Mouse (Mus musculus) megakaryocyte, embryonic 14.5 days (primary cell): ENCODE measurements around the gene Rnaseh2a. TPM values are rescaled to one million over a fixed set of nuclear protein-coding genes. Genes with fewer than 3 reads are reported as not detected.

Experiments used
- H3K27me3 ChIP-seq: replicated peaks from 2 replicates; pipeline ENCODE3; 2012; ENCODE audit warnings: inconsistent platforms
- H3K36me3 ChIP-seq: replicated peaks from 2 replicates; pipeline ENCODE3; 2012; ENCODE audit warnings: low read length, inconsistent platforms, mixed read lengths
- H3K4me1 ChIP-seq: 2 replicates; pipeline ENCODE4 v1.6.1; 2012; ENCODE audit warnings: inconsistent platforms
- H3K4me3 ChIP-seq: replicated peaks from 2 replicates; pipeline ENCODE3; 2012; ENCODE audit warnings: moderate library complexity, mild to moderate bottlenecking, inconsistent platforms
- H3K9me3 ChIP-seq: 2 replicates; pipeline ENCODE4 v1.6.1; 2012; ENCODE audit warnings: inconsistent platforms
- FLI1 ChIP-seq: IDR thresholded peaks from 2 replicates; pipeline ENCODE4 v1.6.1; 2012; ENCODE audit warnings: low read length, inconsistent platforms, mixed read lengths
- GATA1 ChIP-seq: IDR thresholded peaks from 3 replicates; pipeline ENCODE4 v1.6.1; 2012; ENCODE audit warnings: mixed read lengths, low read length, inconsistent platforms, borderline replicate concordance
- polyA plus RNA-seq: library from polyadenylated mRNA; stranded (reverse); fragments of >175 nt; gene quantifications from 2 replicates; pipeline ENCODE4 v1.2.3, GENCODE M21; 2012; ENCODE audit warnings: low replicate concordance; ENCODE audit not compliant: insufficient read depth

Gene Rnaseh2a
- polyA plus RNA-seq, 1 experiment: 248 TPM

DNA sequence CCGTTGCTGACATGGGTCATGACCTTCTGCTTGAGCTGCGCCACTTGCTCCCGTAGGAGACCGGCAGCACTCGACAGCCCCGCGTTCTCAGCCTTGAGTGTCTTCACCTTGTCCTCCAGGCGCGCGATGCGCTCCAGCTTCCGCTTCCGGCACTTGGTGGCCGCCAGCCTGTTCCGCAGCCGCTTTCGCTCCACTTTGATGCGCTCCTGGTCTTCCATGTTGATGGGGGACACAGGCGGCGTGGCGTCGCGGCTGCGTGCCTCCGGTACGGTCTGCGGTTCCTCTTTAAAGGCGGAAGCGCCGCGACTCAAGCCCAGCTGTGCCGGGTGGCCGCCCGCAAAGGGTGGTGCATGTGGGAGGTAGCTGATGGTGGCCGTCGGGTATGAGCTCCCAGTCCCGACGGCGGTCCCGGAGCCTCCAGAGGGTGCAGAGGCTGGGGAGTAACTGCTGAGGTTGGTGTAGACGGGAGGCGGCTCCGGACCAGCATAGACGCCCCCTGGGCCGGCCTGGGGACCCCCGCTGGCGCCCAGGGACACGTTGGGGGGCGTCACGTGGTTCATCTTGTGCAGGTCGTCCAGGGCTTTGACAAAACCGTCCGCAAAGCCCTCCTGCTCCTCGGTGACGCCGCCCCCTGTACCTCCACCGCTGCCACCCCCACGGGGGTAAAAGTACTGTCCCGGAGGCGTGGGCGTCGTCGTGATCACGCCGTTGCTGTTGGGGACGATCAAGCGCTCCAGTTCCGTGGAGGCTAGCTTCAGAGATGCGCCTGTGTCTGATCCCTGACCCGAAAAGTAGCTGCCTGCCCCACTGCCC lies 8.1 kb upstream of the Rnaseh2a start:
- peaks cover 71% of the 10 kb centered on the region for H3K4me1 ChIP-seq
- peaks cover 19% of the 10 kb centered on the region for H3K36me3 ChIP-seq
- TF ChIP-seq GATA1: no peak
- TF ChIP-seq FLI1: no peak
- H3K9me3 ChIP-seq: no peaks in the 10 kb centered on the region
- peak overlapping the region; percentile 100 for H3K4me3 ChIP-seq
- no peaks in the 10 kb centered on the region for H3K27me3 ChIP-seq

DNA sequence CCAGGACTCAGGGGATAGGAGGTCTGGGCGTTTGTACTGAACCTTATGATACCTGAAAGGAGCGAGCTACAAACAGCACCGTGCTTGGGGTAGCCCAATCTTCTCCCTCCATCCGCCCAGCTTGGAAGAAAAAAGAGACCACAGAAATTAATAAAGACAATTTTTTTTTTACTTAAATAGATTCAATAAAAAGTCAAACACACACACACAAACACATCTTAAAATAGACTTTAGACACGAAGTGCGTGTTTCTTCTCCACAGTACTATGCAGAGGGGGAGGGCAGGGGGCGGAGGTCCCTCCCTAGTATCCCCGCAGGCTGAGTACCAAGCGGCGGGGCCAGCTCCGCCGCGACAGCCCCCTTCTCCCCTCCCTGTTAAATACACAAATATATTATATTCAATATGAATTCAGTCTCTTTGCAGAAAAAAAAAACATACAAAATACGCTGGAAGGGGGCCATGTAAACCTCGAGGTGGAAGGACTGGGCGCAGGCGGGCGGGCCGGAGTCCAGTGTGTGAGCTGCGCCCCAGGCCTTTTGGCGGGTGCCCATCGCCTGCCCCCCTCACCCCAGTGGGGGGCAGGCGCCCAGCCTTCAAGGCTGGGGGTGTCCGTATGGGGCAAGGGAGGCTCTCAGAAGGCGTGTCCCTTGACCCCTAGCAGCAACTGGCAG lies 7.3 kb upstream of the Rnaseh2a start:
- Histone ChIP-seq H3K4me1 (peaks cover 66% of the 10 kb centered on the region), H3K9me3 (no peaks in the 10 kb centered on the region), H3K36me3 (peaks cover 26% of the 10 kb centered on the region), H3K27me3 (no peaks in the 10 kb centered on the region), H3K4me3 (peak overlapping the region; percentile 100)
- TF ChIP-seq GATA1 (no peak), FLI1 (no peak)

DNA sequence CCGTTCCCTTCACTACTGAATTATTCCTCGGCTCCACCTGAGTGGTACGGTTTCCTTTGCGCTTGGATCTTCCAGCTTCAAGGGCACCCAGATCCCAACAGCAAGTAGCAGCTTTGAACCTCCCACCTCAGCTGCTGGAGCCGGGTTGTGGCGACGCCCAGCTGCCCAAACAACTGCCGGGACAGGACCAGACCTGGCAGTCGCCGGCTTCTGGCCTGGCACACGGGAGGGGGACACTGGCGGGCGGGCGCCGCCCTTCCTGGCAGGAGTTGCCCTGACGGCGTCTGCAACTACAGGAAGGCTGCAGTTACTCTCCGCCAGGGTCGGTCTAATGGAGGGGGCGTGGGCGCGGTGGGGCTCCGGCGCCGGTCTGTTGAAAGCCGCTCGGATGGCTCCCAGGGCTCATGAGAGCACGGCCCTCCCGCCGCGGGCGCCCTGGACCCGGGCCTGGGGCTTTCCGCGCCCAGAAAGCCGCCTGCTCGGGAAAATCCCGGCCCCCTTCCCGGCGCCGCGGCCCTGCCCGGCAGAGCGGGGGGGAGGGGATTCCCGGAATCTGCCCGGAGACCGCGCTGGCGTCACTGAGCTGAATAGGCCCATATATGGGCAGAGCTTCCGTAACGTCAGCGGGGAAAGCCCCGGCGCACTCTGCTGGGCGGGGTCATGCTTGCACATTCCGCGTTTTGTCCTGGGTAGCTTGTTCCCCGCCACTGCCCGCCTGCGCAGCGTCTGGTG lies 6.6 kb upstream of the Rnaseh2a start:
- no peaks in the 10 kb centered on the region for H3K9me3 ChIP-seq
- H3K4me3 ChIP-seq: peak overlapping the region; percentile 100
- no peaks in the 10 kb centered on the region for H3K27me3 ChIP-seq
- no peak for TF ChIP-seq FLI1
- TF ChIP-seq GATA1: no peak
- peaks cover 66% of the 10 kb centered on the region for H3K4me1 ChIP-seq
- H3K36me3 ChIP-seq: peaks cover 33% of the 10 kb centered on the region

DNA sequence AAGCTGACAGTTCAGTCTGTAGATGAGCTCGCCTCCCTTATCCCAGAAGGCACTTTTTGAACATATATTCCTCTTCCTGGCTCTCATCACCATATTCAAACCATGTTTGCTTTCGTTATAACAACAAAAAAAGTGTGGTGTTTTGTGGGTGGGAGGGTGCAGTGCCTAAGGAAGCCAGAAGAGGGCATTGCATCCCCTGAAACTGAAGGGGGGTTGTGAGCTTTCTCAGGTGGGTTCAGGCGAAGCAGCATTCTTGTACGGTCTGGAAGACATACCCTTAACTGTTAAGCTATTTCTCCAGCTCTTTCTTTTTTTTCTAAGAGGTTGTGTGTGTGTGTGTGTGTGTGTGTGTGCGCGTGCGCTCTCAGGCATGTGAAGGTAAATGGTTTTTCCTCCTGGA lies 5.9 kb upstream of the Rnaseh2a start:
- no peaks in the 10 kb centered on the region for H3K27me3 ChIP-seq
- no peaks in the 10 kb centered on the region for H3K9me3 ChIP-seq
- H3K4me1 ChIP-seq: peaks cover 66% of the 10 kb centered on the region
- H3K36me3 ChIP-seq: peaks cover 41% of the 10 kb centered on the region
- peak overlapping the region; percentile 100 for H3K4me3 ChIP-seq
- no peak for TF ChIP-seq FLI1
- no peak for TF ChIP-seq GATA1

DNA sequence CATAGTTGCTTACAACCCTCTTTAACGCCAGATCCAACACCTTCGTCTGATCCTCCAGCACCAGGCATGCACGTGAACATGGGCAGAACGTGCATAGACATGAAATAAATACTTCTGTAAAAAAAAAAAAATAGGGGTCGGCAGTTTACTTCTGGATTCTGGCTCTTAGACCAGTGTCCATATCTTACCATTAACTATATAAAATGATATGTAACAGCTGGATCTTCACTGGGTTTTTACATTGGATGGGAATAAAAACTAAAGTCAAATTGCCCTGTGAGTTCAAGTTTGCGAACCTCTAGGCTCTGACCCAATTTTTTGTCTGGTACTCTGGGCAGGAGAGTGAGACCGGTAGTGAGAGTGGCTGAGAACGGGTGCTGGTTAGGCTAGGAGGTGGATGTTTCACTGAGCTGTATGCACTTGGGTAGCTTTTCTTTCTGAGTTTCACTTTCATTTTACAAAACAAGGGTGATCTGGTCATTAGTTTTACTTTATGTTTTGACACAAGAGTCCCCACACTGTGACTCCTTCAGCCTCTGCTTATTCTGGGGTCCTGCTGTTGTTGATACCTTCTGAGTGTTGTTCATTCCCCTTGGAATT lies 5.1 kb upstream of the Rnaseh2a start:
- no peaks in the 10 kb centered on the region for H3K9me3 ChIP-seq
- peaks cover 66% of the 10 kb centered on the region for H3K4me1 ChIP-seq
- H3K4me3 ChIP-seq: peak overlapping the region; percentile 100
- H3K36me3 ChIP-seq: peaks cover 42% of the 10 kb centered on the region
- TF ChIP-seq FLI1 (no peak), GATA1 (no peak)
- no peaks in the 10 kb centered on the region for H3K27me3 ChIP-seq

DNA sequence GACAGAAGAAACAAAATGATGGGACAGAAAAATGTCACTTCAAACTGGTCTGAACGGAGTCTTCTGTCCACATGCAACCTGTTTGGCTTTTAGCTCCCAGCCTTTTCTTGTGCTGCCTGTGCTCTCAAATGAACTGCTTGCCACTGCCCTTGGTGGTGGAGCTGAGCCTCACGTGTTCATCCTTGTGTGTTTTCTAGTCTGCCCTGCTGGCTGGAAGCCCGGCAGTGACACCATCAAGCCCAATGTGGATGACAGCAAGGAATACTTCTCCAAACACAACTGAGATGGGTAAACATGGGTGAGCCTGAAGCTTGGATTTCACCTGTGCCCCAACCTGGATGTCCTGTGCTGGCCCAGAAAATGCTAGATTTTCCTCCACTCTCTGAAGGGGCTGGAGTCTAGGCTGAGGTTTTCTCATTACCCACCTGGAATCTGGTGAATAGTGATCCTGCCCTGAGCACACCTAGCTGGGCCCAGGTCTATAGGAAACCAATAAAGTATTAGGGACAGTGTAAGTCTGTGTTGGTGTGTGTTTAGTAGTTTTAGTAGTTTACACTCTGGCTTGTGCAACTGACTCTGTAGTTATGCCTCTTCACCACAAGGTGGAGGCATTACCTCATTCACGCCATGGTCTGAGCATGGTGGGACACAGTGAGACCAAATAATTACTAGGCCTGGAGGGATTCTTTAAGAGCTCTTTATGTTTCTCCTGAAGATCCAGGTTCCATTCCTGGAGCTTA lies 4.4 kb upstream of the Rnaseh2a start:
- H3K4me1 ChIP-seq: peaks cover 64% of the 10 kb centered on the region
- no peaks in the 10 kb centered on the region for H3K27me3 ChIP-seq
- H3K36me3 ChIP-seq: peaks cover 42% of the 10 kb centered on the region
- TF ChIP-seq FLI1 (no peak), GATA1 (no peak)
- H3K4me3 ChIP-seq: peak overlapping the region; percentile 100
- no peaks in the 10 kb centered on the region for H3K9me3 ChIP-seq

DNA sequence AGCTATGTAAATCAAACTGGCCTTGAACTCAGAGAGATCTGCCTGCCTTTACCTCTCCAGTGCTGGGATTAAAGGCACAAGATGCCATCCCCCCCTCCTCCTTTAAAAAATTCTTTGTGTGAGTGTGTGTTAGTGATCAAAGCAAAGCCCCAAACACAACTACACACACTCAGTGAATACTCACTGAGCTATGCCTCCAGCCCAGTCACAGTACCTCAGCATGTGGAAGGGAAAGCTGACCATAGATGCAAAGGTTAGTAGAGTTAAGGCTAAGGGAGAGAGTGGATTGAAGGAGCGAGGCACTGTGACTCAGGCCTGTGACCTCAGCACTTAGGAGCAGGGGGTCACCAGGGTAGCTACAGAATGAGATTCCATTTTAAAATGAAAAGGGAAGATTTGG lies 3.5 kb upstream of the Rnaseh2a start:
- Histone ChIP-seq H3K9me3 (no peaks in the 10 kb centered on the region), H3K27me3 (no peaks in the 10 kb centered on the region), H3K36me3 (peaks cover 42% of the 10 kb centered on the region), H3K4me3 (no peak overlapping the region), H3K4me1 (peaks cover 70% of the 10 kb centered on the region)
- TF ChIP-seq FLI1 (no peak), GATA1 (no peak)

DNA sequence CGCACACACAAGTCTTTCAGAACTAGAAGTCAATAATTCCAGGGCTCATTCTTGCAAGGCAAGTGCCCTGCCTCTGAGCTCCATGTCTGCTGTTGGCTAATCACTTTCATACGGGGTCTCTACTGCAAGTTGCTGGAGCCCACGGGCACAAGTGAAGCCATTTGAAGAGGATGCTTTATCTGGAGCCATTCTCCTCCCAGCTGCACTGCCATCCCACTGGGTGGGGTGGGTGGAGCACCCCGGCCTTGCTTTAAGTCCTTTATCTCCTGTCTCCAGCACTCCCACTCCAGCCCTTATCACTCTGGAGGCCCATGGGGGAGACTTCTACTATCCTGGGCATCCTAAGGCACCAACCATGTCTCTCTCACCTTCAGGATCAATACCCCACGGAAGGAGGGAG lies 1.3 kb upstream of the Rnaseh2a start:
- TF ChIP-seq GATA1: no peak
- no peak for TF ChIP-seq FLI1
- no peaks in the 10 kb centered on the region for H3K9me3 ChIP-seq
- peak overlapping the region; percentile 93 for H3K4me3 ChIP-seq
- H3K27me3 ChIP-seq: no peaks in the 10 kb centered on the region
- H3K36me3 ChIP-seq: peaks cover 37% of the 10 kb centered on the region
- peaks cover 89% of the 10 kb centered on the region for H3K4me1 ChIP-seq
